Mouse (Mus musculus): ENCODE measurements at regions not wholly inside any gene's neighbourhood (a gene's known extent, or its start where the extent isn't known, plus 50 kb on each side); places are given as distances from the start of the nearest gene placed in this dataset.

- DNase-seq (ENCODE audit: low spot score), result no peak
These were observed 100.7 kb upstream of the Irak1bp1 start for GRCm38 (mm10) chr9:82728652-82729051.

GRCm38 (mm10) chr9:82729646-82730045 lies 99.7 kb upstream of the Irak1bp1 start:
- DNase-seq (ENCODE audit: low spot score), result no peak

DNA sequence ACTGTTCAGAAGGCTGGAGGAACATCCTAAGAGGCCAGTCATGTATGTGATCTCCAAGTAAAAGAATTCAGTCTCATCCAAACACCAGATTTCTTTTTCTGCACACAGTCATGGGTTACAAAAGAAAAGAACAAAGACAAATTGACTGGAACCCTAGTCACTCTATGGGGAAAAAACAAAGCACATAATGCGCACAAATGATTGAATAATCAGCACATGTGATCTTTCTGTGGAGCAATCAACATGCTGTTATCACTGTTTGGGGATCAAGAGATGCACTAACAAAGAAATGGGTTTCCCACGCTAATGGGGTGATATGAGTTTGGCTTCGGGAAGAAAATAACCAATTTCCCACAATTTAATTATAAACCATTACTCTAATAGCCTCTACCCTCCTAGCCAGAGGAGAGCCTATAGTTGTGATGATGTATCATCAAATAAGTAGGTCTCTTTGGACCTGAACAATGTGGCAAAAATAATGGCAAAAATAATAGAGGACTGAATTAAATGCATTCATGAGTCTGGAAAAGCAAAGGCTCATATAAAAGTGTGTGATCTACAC lies 96.2 kb upstream of the Irak1bp1 start:
- DNase-seq (ENCODE audit: low spot score), result no peak

GRCm38 (mm10) chr9:82734959-82735358 lies 94.4 kb upstream of the Irak1bp1 start:
- DNase-seq (ENCODE audit: low spot score), result no peak

DNA sequence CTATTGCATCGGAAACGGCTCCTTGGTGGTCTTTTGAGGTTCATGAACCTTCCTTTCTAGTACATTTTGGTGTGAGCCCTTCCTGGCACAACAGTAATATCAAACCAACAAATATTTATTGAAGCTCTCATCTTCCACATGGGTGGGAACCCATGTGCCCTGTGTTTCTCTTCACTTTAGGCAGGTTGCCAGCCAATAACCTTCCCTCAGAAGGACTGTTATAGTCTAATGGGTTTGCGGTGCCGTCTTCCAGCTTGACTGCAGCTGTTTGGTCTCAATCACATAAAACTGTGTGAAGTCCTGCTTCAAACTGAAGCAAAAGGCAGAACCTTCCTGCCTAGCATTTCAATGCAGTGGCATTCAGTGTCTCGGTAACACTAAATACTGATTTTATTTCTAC lies 69.4 kb upstream of the Irak1bp1 start:
- DNase-seq (ENCODE audit: low spot score), result no peak

DNA sequence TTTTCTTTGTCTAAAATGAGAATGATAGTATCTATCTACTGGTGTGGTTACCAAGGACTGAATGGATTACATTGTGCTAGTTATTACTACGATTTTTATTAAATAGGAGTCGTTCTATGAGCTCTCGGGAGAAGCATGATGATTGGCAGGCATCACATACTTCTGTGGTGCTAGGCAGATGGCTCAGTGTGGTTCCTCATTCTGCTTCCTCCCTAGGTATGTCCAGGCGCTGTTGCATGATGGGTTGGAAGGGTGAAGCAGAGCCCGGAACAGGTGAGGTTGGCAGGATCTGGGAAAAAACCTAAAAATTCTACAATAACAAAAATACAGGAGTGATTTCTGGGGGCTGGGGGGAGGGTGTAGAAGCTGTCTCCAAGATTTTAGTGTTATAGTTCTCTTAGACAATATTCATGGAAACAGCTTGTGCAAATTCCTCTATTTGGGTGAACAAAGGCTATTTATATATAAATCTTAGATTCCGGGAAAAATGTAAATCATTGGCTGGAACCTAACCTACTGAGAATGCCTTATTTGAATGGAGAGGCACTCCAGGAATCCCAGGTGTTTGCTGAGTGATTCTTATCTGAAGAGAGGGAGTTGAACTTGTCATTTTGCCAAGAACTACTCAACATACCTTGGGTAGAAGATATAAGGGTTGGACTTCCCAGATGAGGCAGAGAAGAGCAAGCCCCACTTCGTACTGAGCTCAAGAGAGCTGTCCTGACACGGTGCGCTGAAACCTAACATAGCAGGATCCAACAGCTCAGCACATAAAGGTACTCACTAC lies 68.5 kb upstream of the Irak1bp1 start:
- DNase-seq (ENCODE audit: low spot score), result no peak

- no peak for DNase-seq (ENCODE audit: low spot score)
These were observed 65.7 kb upstream of the Irak1bp1 start for GRCm38 (mm10) chr9:82763651-82764050.

Data from testis, postnatal 14 days (tissue).